Mouse (Mus musculus) spleen, adult 18-20 months (tissue): Measurements from ENCODE around the gene Jup.
"Not testable (repeated sequence)": the region's sequence is repeated elsewhere in the genome, so short reads cannot be mapped to it uniquely, and the experiment has no call there.

Experiments
- DNase-seq, 2 experiments: peaks; one replicate each; pipeline ENCODE4 v3.0.0; 2022; ENCODE audit warnings: mixed read lengths in 2 of 2

The Jup gene

DNA sequence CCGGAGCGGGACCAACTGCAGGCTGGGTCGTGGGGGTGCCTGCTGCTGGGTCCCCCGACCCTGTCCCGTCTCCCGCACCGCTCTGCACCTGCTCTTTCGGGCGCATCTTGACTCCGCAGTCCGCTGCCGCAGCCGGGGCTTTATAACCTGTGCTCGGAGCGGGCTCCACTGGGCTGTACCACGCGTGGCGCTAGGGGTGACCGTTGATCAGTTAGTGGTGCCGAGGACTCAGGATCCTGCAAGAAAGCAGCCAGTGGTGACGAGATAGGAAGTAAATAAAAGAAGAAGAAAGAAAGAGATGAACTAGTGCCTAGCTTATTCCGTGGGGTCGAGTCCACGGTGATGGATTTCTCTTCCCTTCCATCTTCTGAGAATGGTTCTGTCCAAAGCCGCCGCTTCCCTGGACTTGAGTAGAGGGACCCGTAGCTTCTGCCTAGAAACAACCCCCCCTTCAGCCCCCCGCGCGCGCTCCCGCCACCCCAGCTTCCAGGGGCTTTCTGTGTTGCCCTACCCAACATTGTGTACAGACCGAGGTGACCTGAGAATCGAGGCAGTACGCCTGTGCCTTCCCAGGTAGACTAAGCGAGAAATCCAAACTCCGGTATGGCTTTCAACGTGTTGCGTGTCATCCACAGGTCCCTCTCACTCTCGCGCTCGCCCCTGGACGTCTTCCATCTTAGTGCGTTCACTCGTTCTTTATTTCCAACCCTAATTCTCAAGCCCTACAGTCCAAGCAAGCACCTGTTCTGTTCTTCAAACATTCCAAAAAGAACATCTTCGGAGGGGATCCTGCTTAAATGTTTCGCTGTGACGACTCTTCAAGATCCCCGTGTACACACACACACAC lies 41.4 kb downstream of the Jup start, which contains the start of gene Hap1:
Hap1 (minus strand) TSS at position 157 of the 847 bp plus-strand sequence.
- DNase-seq, result peak; percentile 47 to 71

DNA sequence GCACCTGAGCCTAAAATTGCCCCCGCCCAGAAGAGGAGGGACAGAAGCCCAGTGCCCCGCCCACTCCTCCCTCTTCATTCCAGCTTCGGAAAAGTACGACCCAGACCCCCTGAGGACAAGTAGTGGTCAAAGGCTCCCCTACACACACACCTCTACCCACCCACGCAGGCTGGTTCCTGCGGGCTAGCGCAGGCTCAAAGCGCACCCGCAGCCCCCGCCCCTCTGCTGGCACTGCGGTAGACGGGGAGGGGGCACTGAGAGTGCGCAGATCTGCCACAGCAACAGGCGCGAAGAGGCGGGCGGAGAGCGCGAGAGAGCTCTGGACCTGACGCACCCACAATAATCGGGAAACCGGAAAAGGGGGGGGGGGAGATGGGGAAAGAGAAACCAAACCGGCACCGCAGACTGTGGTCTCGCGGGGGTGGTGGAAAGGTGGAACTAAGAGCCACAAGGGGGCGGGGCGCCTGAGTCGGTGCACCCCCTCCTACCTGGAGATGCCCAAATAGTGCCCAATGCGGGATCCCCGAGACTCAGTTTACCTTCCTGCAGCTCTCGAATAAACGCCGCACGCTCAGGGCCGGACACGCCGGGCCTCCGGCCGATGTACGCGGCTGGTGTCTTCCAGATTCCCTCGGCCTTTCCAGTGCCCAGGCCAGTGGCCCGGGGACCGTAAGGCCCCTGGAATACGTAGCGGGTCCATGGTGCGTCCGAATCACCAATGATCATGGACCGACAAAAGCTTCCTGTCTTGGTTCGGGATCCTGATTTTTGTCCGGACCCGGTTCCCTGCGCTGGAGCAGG lies 42.2 kb downstream of the Jup start:
- peak; percentile 56 to 65 for DNase-seq

DNA sequence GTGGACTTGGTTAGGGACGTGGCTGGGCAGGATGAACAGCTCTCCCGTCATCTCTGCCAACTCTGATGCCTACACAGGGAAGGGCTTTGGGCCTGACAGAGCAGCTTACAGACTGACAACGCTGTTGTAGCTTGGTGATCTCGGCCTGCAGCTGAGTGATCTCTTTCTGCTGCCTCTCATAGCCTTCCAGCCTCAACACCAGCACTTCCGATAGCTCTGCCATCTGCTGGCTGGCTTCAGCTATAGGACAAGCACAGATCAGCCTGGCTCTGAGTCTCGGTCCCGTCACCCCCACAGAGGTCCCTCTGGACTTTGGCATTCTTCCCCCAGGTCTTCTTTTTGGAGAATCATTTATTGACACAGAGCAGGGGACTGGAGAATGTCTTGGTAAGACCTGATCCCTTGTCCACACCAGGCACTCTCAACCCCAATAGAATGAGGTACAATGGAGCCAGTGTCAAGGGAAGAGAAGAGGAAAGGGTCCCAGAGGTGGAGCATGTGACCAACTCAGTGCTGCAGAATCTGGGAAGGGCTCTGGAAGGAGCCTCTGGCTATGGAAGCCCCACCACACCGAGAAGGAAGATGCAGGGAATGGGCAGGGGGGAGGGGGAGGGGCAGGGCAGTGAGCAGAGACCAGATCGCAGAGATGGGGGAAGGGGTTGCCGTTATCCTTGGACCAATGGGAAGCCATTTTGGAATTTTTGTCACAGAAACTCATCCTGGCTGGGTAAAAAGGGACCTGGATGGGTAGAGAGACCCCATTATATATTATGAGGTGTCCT lies 45.3 kb downstream of the Jup start:
- DNase-seq, result no peak

DNA sequence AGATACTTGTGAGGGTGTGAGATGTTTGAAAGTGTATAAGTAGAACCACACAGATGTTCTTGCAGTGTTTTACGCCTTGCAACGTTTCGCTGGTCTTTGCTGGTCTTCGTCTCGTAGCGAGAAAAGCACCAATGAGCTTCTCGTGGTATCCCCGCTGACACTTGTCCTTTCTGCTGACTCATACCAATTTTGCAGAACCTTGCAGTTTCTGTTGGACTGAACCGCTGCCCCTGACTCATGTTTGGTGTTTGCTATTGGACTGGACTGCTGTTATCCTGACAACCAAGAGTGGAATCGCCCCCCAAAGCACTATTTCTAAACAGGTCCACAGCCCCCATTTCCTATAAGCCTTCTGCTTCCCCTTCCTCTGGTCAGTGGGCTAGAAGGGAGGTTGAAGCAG lies 53.3 kb downstream of the Jup start:
- no peak for DNase-seq

DNA sequence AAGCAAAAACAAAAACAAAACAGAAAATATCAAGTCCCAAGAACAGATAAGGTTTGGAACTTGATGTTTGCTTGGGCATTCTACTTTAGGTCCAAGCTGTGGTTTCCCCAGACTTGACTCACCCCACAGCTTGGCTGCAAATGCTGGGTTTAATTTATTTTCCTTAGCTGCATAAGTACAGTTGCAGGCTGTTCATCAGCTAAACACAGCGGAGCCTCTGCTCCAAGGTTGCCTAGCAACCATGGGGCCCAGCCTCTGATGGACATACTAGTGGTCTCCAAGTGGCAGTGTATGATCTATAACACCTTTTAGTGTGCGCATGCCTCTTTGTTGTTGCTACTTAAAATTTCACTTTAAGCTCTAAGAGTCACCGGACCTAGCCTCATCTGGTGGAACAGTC lies 61.8 kb downstream of the Jup start:
- DNase-seq, result no peak

DNA sequence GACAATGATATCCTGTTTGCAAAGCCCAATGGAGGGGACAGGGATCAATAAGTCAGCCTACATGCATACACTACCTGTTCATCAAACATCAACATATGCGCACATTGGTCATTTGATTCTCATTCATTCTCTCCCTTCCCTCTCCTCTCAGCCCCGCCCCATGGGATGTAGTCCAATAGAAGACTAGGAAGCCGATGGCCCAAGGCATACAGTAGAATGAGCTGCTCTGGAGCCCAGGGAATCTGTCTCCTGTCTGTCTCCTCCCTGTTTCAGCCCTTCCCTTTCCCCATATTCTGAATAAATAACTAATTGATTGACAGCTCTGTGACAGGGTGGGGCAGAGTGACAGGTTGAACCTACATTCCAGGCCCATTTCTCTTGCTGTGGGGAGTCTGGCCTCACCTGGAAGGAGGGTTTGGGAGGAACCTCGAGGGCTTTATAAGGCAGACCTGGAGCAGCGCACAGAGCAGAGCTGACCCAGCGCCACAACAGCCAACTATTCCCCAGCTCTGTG lies 63.6 kb downstream of the Jup start, which contains the start of gene Gast:
Gast (plus strand) TSS at position 464 of the 514 bp plus-strand sequence.
- DNase-seq, result no peak

DNA sequence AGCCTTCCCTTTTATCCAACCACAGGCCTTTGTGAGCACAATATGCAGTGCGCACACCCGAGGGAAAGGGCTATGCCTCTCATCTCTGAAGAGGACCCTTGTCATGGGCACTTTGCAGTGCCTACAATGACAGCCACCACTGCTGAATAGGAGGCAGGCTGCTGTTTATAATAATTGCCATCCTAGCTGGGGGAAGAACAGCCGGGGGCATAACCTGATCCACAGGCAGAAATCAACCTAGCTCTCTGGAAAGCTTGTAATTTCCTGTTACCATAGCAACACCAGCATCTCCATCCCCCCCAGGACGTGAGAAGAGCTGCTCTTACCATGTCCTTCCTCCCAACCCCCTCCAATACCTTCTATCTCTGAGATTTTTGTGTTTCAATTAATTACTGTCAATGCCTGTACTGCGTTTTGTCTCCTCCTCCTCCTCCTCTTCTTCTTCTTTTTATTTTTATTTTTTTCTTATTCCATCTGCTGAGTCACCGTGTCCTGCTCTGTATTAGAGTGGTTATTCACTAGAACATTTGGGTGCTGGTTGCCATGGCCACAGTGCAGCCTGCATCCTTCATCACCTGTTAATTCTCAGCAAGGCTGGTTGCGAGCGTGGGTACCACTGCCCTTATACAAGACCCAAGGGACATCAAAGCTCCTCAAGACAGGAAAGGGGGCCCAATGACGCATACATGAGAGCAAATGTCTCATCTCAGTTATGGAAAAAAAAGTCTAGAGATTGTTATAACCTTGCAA lies 64.6 kb downstream of the Jup start:
- no peak for DNase-seq

DNA sequence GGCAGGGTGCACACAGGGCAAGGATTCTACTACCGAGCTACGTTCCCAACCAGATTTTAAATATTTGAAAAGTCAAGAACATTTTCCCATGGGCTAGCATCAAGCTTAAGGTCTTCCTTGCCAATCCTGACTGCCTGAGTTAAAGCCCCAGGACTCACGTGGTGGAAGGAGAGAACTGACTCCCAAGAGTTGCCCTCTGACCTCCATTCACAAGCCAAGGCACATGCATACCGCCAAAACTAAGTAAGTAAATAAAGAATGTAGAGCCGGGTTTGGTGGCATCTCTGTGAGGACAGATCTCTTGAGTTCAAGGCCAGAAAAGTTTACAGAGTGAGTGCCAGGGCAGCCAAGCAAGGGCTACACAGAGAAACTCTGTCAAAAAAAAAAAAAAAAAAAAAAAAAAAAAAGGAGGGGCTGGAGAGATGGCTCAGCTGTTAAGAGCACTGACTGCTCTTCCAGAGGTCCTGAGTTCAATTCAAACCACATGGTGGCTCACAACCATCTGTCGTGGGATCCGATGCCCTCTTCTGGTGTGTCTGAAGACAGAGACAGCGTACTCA lies 66.7 kb downstream of the Jup start:
- DNase-seq, result not testable (repeated sequence)

DNA sequence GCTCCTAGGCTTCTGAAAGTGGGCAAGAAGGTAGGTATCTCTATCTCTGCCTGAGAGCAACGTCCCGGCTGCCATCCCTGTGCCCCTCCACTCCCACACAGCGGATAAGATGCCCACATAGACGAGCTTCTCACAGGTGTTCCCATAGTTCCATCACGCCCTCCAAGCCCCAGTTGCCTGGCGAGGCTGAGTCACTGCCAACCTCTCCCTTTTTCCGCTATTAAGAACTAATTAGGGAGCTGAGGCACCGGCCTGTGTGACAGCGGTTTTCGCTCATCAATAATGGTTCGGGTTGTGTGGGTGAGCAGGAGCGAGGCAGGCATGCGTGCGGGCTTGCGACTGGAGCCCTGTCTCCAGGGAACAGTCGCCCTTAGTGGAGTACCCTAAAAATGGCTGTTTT lies 67.3 kb downstream of the Jup start:
- DNase-seq, result no peak

DNA sequence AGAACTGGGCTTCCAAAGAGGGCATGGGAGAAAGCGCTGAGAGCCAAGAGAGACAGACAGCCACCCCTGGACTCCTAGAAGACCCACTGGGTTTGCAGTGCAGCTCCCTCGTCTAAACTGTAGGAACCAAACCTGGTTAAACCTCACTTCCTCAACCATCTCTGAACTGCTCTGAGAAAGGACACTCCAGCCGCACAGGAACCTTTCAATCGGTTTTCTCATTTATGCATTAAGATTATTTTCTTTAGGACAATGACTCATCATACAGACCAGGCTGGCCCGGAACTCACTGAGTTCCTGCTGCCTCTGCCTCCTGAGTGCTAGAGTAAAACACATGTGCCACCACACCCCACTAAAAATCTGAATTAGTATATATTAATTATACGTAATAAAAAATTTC lies 69.8 kb downstream of the Jup start:
- no peak for DNase-seq

DNA sequence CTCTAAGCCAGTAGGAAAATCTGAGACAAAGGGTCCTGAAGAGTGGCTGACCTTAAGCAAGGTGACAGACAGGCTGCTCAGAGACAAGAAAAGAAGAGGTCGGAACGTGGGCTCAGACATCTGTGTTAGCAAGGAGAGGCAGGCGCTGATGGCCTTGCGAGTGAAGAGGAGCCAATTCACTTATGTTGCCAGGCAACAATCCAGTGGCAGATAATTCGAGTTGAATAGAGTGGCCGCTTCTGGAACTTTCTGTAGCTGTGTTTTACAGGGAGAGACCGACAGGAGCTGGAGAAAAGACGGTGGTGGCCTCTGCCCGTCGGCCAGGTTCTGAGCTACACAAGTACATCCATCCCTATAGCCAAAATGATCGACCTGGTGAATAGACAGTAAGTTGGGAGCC lies 70.2 kb downstream of the Jup start:
- no peak for DNase-seq

DNA sequence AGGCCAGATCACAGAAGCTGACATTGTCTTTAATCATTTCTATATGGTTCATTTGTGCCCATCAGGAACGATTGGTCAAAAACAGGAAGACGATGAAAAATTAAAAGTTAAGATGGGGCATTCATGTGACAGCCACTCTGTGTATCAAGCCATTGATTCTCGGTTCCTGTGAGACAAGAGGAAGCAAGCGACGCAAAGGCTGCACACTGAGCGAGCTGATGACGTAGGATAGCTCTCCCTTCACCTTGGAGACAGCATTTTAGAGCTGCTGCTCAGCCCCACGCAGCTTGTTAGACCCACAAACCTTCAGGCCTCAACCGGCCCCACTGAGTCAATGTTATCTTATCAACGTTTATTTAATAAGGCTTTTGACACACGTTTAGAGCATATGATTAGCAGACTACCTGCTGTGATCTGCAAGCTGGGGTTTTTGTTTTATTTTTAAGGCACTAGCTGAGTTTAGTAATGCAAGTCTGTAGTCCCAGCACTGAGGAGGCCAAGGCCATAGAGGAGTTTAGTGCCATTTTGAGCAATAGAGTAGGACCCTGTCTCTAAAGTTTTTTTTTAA lies 72.4 kb downstream of the Jup start:
- no peak for DNase-seq

DNA sequence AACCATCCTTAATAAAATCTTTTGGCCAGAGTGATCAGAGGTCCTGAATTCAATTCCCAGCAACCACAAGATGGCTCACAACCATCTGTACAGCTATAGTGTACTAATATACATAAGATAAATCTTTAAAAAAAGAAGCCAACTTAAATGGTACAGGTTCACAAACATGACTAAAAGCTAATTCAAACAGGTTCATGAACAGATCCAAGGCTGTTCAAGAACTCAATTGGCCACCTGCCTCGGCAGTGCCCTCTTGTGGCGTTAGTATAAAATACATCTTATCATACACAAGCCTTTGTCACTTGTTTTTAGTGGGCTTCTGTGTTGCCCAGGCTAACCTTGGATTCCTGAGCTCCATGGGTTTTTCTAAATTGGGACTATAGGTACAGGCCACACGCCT lies 74.0 kb downstream of the Jup start:
- peak in 1 of 2 experiments; percentile 60 for DNase-seq

DNA sequence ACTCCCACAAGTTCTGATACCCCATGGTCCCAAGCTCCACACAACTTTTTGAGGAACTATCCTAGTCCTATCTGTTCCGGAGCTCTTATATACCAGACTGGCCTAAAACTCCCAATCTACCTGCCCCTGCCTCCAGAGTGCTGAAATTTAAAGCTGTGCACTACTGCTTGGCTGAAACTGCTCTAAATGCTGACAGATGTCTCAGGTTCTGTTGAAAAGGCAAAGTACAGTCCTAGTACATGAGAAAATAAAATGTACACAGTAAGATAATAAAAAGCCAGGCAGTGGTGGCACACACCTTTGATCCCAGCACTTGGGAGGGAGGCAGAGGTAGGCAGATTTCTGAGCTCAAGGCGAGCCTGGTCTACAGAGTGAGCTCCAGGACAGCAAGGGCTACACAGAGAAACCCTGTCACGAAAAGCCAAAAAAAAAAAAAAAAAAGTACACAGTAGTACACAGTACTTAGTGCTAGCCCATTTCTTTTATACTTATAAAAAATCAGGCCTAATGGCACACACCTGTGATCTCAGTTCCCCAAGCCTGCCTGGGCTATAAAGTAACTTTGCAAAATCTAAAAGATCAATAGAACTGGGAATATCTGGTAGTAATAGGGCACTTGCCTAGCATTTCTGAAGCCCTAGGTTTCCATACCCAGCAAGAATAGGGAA lies 74.8 kb downstream of the Jup start:
- DNase-seq, result no peak

DNA sequence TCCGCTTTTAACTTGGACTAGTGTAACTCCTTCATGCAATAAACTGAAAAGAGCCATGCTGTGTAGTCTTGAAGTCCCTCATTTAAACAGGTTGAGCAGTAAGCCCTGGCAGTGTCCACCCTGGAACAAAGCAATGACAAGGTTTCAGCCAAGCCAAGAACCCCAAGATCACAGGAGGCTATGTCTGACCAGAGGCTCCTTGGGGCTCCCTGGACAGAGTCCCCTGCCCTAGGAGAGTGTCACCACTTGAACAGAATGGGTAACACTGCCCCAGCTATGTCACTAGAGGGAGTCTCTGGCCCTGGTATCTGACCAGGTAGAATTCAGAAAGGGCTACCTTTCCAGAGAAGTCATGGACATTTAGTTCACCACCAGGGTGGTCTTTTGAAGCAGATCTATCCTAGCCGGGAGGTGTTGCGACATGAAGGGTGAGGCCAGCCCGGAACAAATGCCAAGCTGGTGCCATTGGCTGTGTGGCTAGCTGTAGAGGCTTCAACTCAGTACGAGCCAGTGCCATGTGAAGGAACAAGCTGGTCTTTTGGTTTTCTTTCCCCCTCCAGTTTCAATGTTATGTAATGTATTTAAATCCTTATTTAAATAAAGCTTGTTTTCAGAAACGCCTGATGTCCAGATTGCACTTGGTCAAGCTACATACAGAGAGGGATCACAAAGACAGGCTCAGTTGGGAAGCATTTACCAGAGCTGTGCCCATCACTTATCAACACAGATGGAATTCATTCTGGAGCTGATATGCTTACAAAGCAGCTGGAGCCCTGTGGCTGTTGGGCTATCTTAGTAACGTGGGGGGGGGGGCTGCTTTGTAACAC lies 75.9 kb downstream of the Jup start:
- not testable (repeated sequence) for DNase-seq

DNA sequence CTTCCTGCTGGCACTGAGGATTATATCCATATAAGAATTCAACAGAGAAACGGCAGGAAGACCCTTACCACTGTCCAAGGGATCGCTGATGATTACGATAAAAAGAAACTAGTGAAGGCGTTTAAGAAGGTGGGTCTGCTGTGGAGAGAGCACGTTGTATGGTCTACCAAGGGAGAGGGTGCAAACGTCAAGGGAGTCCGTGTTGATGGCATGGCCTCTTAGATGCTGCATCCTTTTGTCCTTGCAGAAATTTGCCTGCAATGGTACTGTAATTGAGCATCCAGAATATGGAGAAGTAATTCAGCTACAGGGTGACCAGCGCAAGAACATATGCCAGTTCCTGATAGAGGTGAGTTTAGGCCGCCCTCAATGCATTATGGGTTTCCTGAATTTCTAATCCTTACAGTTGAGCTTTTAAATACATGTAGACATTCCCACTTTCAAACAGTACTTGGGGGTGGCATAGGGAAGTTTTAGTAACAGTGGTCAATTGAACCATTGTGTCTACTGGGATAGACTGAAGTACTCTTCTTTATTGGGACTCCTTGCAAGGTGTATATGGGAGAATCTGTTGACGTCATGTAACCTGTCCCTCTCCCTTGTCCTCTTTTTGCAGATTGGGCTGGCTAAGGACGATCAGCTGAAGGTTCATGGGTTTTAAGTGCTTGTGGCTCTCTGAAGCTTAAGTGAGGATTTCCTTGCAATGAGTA lies 76.7 kb downstream of the Jup start:
- DNase-seq, result not testable (repeated sequence)

DNA sequence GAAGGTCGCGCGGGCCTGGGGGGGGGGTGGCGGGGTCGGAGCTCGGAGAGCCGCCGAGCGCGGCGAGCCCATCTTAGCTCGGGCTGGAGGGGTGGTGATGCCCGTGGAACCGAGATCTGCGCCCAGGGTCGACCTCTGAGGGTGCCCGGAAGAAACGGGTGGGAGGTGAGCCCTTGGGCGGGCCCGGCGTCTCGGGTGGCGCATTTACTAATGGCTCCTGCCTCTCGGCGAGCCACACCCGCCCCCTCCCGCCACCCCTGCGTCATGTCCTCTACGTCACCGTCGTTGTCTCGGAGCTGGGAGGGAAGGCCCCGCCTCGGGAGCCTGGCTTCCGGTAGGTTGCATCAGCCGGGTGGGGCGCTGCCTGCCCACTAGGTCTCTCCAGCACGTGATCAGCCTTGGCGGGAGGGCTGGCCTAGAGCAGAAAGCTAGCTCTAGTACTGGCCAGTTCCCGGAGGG lies 77.4 kb downstream of the Jup start:
- peak; percentile 90 to 95 for DNase-seq

DNA sequence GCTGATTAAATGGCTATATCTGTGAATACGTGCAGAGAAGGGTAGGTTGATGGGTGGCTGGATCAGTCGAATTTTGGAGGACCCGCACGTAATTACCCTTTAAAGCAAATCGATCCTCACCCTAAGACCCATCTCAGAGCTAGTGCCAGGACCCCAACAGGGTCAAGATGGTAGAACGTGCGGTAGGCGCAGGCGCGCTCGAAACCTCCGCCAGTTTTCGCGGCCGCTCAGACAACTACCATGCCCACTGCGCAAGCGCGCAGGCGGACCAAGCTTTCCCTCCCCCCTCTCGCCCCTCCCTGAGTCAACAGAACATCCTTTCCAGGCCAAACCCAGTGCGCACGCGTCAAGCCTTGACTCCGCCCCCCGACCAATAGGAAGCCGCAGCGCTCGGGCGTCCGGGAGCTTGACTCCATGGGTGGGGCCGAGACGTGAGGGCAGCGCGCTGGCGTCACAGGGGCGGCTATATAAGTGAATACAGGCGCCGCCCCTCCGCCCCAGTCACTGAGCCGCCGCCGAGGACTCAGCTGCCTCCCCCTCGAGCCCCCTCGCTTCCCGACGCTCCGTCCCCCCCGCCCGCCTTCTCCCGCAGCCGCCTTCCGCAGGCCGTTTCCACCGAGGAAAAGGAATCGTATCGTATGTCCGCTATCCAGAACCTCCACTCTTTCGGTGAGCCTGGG lies 77.9 kb downstream of the Jup start, which contains the start of gene Eif1:
Eif1 (plus strand) TSS at position 394 of the 680 bp plus-strand sequence.
- DNase-seq, result peak; percentile 100
